Mouse (Mus musculus): ENCODE results near the gene Ccdc28b.

DNA sequence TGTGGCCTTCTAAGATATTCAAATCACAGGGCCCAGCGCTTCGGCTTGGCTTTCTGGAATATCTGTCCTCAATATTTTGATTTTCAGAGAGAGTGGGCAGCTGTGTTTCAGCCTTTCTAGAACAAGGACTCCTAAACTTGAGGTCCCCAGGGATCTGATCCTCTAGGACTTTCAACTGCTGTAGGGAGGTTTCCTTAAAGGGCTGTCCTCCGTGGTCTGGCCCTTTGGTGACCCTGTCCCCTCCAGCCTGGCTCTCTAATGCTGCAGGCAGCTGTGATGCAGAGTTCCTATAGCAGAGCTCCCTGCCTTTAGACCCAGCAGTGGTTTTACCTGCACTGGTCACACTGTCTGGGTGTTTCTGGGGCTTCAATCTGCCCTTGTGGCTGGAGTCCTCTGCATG is 7.1 kb downstream of the Ccdc28b start:
- TF ChIP-seq POLR2A (IDR thresholded peaks at IDR 0.05; ENCODE audit: control insufficient read depth, low read depth, low read length) (no peak), CTCF (IDR thresholded peaks at IDR 0.05; ENCODE audit: control insufficient read depth, insufficient read depth, insufficient replicate concordance, low read depth, low read length) (no peak)

Data from testis, adult 2 months (tissue).